Mouse (Mus musculus) left cerebral cortex, adult 18-20 months (tissue): ENCODE data around the gene Cep83. TPM values are rescaled to one million over a fixed set of nuclear protein-coding genes. Genes with fewer than 3 reads are reported as not detected.

Experiments
- DNase-seq, 2 experiments: peaks; one replicate each; pipeline ENCODE4 v3.0.0; 2021 to 2022; ENCODE audit warnings: low spot score in 2 of 2, mixed read lengths in 1 of 2
- total RNA-seq, 2 experiments: library from RNA; stranded (reverse); gene quantifications; 2 replicates each; pipeline ENCODE4 v1.2.3; 2021

Cep83 gene
- total RNA-seq, 2 experiments from 2014 or later = 39.5 to 43.9 TPM

- DNase-seq = peak; percentile 27 to 40
Observed at GRCm38 (mm10) chr10:94771496-94771895, 83.0 kb downstream of the Cep83 start.

DNA sequence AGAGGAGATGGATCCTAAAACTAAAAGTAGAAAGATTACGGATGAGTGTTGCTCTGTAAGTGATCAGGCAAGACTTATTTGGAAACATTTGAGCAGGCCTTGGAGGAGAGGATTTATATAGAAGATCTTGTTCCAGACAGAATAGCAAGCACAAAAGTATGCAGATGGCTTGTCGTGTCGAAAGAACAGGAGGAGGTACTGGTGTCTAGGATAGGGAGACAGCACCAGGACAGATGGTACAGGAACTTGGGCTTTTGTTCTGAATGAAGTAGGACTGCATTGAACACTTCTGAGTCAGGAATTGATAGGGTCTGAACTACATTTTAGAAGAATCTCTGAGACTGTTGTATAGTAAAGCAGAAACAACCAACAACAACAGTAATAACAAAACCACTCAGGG lies 89.1 kb downstream of the Cep83 start:
- no peak for DNase-seq

DNA sequence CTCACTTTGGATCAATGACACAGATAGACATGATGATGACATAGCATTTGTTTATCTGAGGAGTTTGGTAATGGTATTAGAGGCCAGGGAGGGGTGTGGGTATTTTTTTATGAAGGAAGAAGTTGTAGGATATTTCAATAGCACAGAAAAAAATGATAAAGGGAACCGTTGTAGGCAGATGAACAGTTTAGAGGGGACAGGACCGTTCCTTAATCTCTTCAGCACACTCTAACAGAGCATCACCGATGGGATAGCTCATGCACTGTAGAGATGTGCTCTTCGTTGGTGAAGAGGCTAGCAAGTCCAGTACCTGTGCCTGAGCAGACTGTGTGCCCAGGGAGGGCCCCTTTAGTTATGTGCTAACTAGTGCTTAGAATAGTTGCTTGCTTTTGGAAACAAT lies 90.9 kb downstream of the Cep83 start:
- no peak for DNase-seq

DNA sequence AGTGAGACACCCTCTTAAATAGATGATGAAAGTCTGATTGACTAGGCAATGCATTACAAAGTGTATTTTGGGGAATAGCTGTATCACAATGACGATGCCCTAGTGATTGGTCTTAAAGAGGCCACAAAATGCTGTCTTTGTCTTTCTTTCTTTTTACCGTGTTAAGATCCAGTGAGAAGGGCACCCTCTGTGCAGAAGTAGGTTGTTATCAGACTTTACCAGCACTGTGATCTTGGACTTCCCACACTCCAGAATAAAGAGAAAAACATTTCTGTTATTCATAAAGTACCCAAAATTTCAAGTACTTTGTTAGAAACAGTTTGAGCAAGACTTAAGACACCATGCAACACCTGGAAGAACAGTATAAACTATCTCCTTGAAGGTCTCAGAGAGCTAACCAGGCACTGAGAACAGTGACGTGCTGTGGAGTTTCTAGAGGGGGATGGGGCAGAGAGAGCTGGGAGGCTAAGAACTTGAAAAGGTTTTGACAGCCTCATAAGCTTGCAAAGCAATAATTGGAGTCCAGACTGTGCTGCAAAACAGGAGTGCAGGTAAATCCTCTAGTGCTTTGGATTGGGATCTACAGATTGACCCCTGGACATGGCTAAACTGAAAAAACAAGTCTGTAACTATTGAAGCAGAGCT lies 92.3 kb downstream of the Cep83 start:
- no peak for DNase-seq

GRCm38 (mm10) chr10:94789205-94789604 lies 100.8 kb downstream of the Cep83 start:
- no peak for DNase-seq

DNA sequence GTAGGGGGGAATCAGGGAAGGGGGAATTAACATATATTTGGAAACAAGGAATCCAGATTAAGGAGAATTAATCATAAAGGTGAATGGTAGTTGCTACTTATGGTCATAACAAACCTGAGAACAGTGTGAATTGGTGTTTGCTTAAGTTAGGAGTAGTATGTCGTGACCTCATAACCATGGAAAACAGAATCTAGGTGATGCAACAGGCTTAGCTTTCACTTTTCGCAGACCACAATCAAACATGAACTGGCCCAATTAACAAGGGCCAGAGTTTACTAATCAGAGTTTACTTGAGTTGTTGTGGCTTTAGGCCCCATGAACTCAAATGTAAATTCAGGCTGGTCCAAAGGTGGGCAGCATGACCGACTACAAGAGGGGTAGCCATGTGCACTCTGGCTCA lies 105.5 kb downstream of the Cep83 start:
- DNase-seq = no peak

DNA sequence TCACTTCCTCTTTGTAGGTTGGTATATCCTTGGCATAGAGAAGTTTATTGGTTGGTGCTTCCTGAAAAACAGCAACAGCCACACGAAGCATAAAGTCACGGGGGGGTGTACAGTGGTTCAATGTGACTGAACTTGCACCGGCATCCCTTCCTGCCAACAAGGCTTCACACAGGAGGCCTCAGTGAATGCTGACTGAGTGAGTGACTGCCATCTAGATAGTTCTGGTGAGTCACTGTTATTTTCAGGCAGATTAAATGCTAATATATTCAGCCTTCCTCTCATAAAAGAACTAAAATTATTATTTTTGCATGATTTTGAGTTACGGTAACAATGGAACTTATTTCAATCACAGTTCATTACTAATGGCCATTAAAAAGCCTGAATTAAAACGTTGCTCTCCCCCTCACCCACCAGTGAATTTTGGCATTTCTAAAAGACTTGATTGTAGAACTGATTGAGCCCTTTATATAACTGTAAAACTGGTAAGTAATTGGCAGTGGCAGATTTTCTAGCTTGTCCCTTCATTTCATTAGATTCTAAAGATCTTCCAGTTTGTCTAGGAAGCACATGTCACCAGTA lies 106.3 kb downstream of the Cep83 start:
- DNase-seq = no peak

DNA sequence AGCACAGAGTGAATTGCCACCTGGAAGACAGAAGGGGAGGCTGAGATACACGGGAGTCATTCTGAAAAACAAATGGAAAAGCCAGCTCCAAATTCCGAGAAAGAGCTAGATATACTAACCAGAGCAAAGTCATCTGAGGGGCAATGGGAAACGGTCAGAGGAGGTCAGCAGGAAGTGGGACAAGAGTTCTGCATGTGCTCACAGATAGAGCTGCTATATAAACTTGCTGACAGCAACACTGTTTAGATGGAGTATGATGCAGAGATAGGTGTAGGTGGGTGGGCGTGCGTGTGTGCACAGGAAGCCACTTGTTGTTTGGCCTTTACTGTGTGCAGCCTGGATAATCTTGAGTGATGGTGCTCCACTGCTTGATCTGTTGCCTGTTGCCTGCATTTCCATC lies 109.7 kb downstream of the Cep83 start:
- no peak for DNase-seq

- DNase-seq = no peak
Observed at GRCm38 (mm10) chr10:94799485-94800239, 111.2 kb downstream of the Cep83 start.

- no peak for DNase-seq
Observed at GRCm38 (mm10) chr10:94800677-94801354, 112.4 kb downstream of the Cep83 start.

DNA sequence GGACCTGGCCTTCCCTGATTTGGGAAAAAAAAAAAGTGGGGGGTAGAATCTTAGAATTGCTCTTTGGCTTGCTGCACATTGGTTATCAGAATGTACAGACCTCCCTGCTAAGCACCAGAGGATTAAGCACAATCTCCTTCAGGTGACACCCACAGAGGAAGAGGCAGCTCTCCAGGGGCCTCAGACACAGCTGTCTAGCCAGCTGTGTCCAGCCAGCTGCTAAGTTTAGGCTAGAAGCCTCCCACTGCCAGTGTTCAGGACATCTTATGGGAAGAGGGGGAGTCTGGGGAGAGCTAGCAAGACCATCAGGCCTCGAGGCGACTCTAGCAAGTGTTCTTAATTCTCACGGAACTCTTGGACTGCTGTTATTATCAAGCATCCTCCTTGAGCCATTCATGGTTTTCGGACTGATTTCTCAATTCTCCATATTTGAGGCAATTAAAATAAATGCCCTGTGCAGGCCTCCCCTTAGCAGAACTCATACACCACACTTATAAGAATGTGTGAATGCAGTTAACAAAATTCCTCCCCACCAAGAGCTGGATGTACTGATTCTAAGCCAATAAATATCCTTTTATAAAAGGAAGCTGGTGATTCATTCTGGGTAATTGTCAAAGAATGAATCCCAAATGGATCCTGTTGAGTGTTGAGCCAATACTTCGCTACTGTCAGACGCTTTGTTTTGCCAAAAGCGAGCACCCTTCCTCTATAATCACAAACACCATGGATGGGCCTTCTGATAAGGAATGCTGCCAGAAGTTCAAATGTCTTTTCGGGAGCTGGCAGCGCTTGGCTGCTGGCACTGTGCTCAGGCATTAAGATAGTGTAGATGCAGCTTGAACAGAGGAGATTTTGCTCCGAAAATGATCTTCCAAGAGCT lies 115.8 kb downstream of the Cep83 start:
- no peak for DNase-seq

DNA sequence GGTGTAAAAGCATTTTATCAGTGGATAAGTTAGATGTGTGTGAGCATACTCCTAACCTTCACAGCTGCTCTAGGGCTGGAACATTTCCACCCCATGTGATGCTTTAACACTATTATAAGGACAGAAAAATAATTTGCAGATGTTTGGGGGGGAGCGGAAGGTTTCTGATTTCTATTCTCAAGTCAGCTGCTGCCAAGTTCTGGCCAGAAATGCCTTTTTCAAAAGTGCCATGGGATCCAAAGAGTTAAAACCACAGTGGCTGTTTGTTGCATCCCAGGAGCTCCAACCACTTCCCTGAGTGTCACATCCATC lies 116.4 kb downstream of the Cep83 start:
- no peak for DNase-seq

DNA sequence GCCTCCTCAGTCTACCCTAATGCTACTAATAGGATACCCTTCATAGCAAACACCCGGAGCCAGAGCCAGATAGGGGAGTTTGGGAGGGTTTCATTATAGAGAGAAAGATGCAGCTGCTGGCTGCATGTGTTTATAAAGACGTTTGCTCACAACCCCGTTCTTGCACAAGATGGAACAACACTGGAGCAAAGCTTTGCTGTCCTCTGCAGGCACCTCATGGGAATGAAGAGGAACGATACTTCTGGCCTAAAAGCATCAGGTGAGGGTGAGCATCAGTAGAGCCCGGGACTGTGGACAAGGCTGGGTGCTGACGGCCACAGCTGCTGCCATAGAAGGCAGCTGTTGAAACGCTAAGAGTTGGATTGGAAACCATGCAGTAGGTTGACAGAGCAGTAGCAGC lies 118.9 kb downstream of the Cep83 start:
- DNase-seq = no peak

- no peak for DNase-seq
Observed at GRCm38 (mm10) chr10:94808275-94808674, 119.8 kb downstream of the Cep83 start.

- no peak for DNase-seq
Observed at GRCm38 (mm10) chr10:94809946-94810472, 121.6 kb downstream of the Cep83 start.

DNA sequence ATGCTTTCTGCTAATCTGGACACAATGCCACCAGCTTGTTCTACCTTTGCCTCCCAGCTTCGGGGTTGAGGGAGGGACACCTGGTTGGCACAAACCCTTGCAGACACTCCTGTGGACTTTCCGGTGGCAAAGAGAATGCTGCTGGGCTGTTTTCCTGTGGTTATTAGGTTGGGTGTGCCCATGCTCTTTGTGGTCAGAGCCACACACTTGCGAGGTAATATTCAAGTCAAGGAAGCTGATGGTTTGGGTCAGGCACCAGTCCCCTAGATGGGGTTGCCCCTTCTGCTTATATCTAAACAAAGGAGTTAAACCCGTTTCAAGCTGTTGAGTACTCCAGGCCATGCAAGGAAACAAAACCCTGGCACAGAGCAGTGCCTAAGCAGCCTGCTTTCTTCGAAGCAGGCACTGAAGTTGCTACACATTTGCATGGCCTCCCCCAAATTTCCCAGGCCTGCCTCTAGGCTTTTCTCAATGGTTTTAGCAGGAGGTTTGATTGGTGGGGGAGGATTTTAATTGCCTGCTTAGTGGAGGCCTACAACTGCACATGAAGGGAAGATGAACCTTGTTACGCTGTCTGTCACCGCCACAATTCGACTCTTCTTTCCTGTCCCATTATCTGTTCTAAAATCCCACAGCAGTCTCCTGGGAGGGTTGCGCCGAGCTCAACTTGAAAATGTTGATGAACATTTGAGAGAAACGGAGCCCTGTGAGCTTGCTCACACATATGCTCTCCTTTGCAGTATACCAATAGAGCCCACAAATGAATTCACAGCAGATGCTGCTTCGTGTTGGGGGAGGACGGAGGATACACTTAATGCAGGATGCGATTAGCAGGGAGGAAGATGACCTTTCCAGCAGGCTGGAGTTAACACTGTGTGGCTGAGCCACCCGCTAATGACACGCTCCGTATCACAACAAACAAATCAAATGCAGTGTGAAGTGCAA lies 123.7 kb downstream of the Cep83 start:
- no peak for DNase-seq

DNA sequence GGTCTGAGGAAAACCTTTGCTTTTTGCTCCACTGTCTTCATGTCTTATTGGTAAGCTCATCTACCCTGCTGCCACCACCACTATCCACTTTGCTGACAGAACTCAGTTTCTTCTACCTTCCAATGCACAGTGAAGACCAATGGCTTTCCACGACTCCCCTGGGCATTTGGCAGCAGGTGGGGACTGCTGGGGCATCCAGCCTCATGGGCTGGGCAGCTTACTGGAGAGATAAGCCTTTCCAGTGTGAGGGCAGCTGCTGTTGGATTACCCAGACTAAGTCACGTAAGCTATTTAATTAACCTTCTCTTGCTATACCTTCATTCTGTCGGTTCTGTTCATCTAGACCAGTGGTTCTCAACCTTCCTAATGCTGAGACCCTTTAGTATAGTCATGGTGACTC lies 129.7 kb downstream of the Cep83 start:
- no peak for DNase-seq

GRCm38 (mm10) chr10:94818781-94819665 lies 130.6 kb downstream of the Cep83 start:
- peak in 1 of 2 experiments; percentile 43 for DNase-seq
